12 mouse cellular contexts compared by ENCODE assay signal in the genomic region with DNA sequence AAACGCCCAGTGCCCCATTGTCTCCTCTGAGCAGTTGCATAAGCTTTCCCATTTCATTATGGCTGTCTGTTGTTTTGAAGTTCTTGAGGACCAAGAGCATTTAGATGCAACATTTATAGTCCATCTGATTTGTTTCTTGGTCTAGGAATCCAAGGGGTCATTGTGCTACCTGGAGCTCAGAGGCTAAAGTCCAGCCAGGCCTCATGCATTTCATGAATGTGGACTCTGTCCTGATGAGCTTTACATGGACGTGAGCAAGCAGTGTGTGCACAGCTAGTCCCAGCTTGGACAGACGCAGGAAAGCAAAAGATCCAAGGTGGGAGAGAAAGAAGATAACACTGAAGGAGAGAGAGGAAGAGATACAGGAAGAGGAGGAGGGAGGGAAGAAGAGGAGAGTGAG.
"Had no signal": no experiment of that assay in that cellular context is flagged by ENCODE, and none has a peak within 500 bp of the region (broad histone marks: within the 10 kb centered on the region; RNA-seq: fewer than 3 reads in every experiment).

No protein-coding gene starts in this region.

- H3K9ac ChIP-seq: intestine, embryonic 15.5 days; limb, embryonic 12.5 days; limb, embryonic 15.5 days; liver, embryonic 13.5 days had no signal

- ATAC-seq: hindbrain, embryonic 16.5 days; intestine, embryonic 15.5 days had no signal

- H3K4me3 ChIP-seq: intestine, embryonic 15.5 days; limb, embryonic 12.5 days; limb, embryonic 15.5 days; liver, embryonic 13.5 days had no signal

- H3K4me2 ChIP-seq: intestine, embryonic 15.5 days; limb, embryonic 12.5 days; limb, embryonic 15.5 days; liver, embryonic 13.5 days; midbrain, embryonic 11.5 days had no signal

- H3K27ac ChIP-seq: intestine, embryonic 15.5 days; limb, embryonic 12.5 days; limb, embryonic 15.5 days; liver, embryonic 13.5 days had no signal

- H3K9me3 ChIP-seq: intestine, embryonic 15.5 days; limb, embryonic 12.5 days; limb, embryonic 15.5 days; liver, embryonic 13.5 days had no signal

- H3K4me1 ChIP-seq: intestine, embryonic 15.5 days; limb, embryonic 15.5 days; liver, embryonic 13.5 days had no signal

- H3K27me3 ChIP-seq: intestine, embryonic 15.5 days; limb, embryonic 15.5 days; liver, embryonic 13.5 days had no signal

- DNase-seq: liver, embryonic 13.5 days; lung, adult 2 months; lung, postnatal 14 days; lung, postnatal 4 days; midbrain, embryonic 14.5 days; thymus, adult 18-20 months; thymus, postnatal 36 days had no signal

- H3K36me3 ChIP-seq: intestine, embryonic 15.5 days; limb, embryonic 12.5 days; limb, embryonic 15.5 days; liver, embryonic 13.5 days had no signal
